Mouse (Mus musculus) kidney, embryonic 14.5 days (tissue): ENCODE measurements around the gene Ckap2l. TPM values are rescaled to one million over a fixed set of nuclear protein-coding genes. Genes with fewer than 3 reads are reported as not detected.

Source experiments
- ATAC-seq: fragments of 200-750 bp; cut with Nextera tagmentation; 2 replicates; pipeline ENCODE4 v1.8.0; 2017; ENCODE audit warnings: moderate number of reproducible peaks, mild to moderate bottlenecking, moderate TSS enrichment, moderate library complexity; ENCODE audit not compliant: low FRiP score, low TSS enrichment
- H3K27ac ChIP-seq: fragments of 300-500 bp; sonication (generic); 2 replicates; pipeline ENCODE4 v1.5.1; 2014; ENCODE audit warnings: low read depth, mild to moderate bottlenecking, low read length, moderate library complexity, mixed read lengths
- H3K27me3 ChIP-seq: fragments of 300-500 bp; sonication (generic); 2 replicates; pipeline ENCODE4 v1.6.1; 2014; ENCODE audit warnings: mild to moderate bottlenecking, low read length; ENCODE audit not compliant: control insufficient read depth, insufficient read depth
- H3K36me3 ChIP-seq: fragments of 300-500 bp; sonication (generic); 2 replicates; pipeline ENCODE4 v1.6.1; 2014; ENCODE audit warnings: low read length, mixed read lengths; ENCODE audit not compliant: control insufficient read depth, insufficient read depth
- H3K4me1 ChIP-seq: fragments of 300-500 bp; sonication (generic); 2 replicates; pipeline ENCODE4 v1.6.1; 2014; ENCODE audit warnings: low read length, mixed read lengths; ENCODE audit not compliant: control insufficient read depth, insufficient read depth
- H3K4me2 ChIP-seq: fragments of 300-500 bp; sonication (generic); replicated peaks from 2 replicates; pipeline ENCODE4 v1.6.1; 2014; ENCODE audit warnings: low read depth, mild to moderate bottlenecking, low read length
- H3K4me3 ChIP-seq: fragments of 300-500 bp; sonication (generic); 2 replicates; pipeline ENCODE4 v1.5.1; 2014; ENCODE audit warnings: mild to moderate bottlenecking, low read length
- H3K9ac ChIP-seq: fragments of 300-500 bp; sonication (generic); 2 replicates; pipeline ENCODE4 v1.6.1; 2014; ENCODE audit warnings: low read depth, mild to moderate bottlenecking, low read length, moderate library complexity
- H3K9me3 ChIP-seq: fragments of 300-500 bp; sonication (generic); 2 replicates; pipeline ENCODE4 v1.6.1; 2016; ENCODE audit warnings: low read length; ENCODE audit not compliant: control insufficient read depth
- WGBS: fragments of 180-500 bp; shearing (Covaris S2); extraction: QIAGEN DNeasy Blood & Tissue Kit; methylation state at CpG from one replicate; pipeline ENCODE4 v1.1.7; 2014; 5-methylcytosine and 5-hydroxymethylcytosine counted together
- polyA plus RNA-seq: library from polyadenylated mRNA; unstranded; fragments of >200 nt; fragmentation: Nextera tagmentation; extraction: Ambion mirVana; gene quantifications from 2 replicates; pipeline ENCODE4 v1.2.1, GENCODE M21; 2014

Ckap2l gene
- polyA plus RNA-seq, 1 experiment from 2014 or later, result 67.7 TPM

GRCm38 (mm10) chr2:129273823-129274222, 23.2 kb downstream of the Ckap2l start:
- ATAC-seq, result no peak
- Histone ChIP-seq H3K36me3 (peaks cover 71% of the 10 kb centered on the region), H3K9me3 (no peaks in the 10 kb centered on the region), H3K4me1 (no peaks in the 10 kb centered on the region), H3K27ac (no peak overlapping the region), H3K9ac (no peak overlapping the region), H3K4me2 (no peak overlapping the region), H3K27me3 (no peaks in the 10 kb centered on the region), H3K4me3 (no peak overlapping the region)
- 95% methylated on average over 5 of the region's 5 CpGs for WGBS

GRCm38 (mm10) chr2:129270621-129271020, 26.4 kb downstream of the Ckap2l start:
- no peak overlapping the region for H3K4me2 ChIP-seq
- H3K4me3 ChIP-seq, result no peak overlapping the region
- WGBS, result 84% methylated on average over 9 of the region's 9 CpGs
- no peaks in the 10 kb centered on the region for H3K27me3 ChIP-seq
- no peak for ATAC-seq
- H3K36me3 ChIP-seq, result peaks cover 74% of the 10 kb centered on the region
- no peak overlapping the region for H3K9ac ChIP-seq
- no peaks in the 10 kb centered on the region for H3K9me3 ChIP-seq
- no peaks in the 10 kb centered on the region for H3K4me1 ChIP-seq
- no peak overlapping the region for H3K27ac ChIP-seq

GRCm38 (mm10) chr2:129269986-129270385, 27.0 kb downstream of the Ckap2l start:
- H3K4me1 ChIP-seq, result no peaks in the 10 kb centered on the region
- WGBS, result 88% methylated on average over 5 of the region's 5 CpGs
- H3K9ac ChIP-seq, result no peak overlapping the region
- H3K4me2 ChIP-seq, result no peak overlapping the region
- H3K4me3 ChIP-seq, result no peak overlapping the region
- peaks cover 69% of the 10 kb centered on the region for H3K36me3 ChIP-seq
- no peaks in the 10 kb centered on the region for H3K27me3 ChIP-seq
- no peaks in the 10 kb centered on the region for H3K9me3 ChIP-seq
- no peak overlapping the region for H3K27ac ChIP-seq
- ATAC-seq, result no peak

GRCm38 (mm10) chr2:129269161-129269643, 27.8 kb downstream of the Ckap2l start:
- 96% methylated on average over 12 of the region's 12 CpGs for WGBS
- ATAC-seq, result no peak

GRCm38 (mm10) chr2:129267738-129268137, 29.3 kb downstream of the Ckap2l start:
- Histone ChIP-seq H3K9me3 (no peaks in the 10 kb centered on the region), H3K9ac (no peak overlapping the region), H3K27me3 (no peaks in the 10 kb centered on the region), H3K36me3 (peaks cover 50% of the 10 kb centered on the region), H3K4me1 (no peaks in the 10 kb centered on the region), H3K4me2 (no peak overlapping the region), H3K27ac (no peak overlapping the region), H3K4me3 (no peak overlapping the region)
- WGBS, result 95% methylated on average over 5 of the region's 5 CpGs
- ATAC-seq, result no peak

More at GRCm38 (mm10) chr2:129269161-129269643, 27.8 kb downstream of the Ckap2l start:
- no peak overlapping the region for H3K27ac ChIP-seq
- no peak overlapping the region for H3K4me2 ChIP-seq
- no peaks in the 10 kb centered on the region for H3K9me3 ChIP-seq
- H3K9ac ChIP-seq, result no peak overlapping the region
- H3K36me3 ChIP-seq, result peaks cover 61% of the 10 kb centered on the region
- no peak overlapping the region for H3K4me3 ChIP-seq
- no peaks in the 10 kb centered on the region for H3K4me1 ChIP-seq
- no peaks in the 10 kb centered on the region for H3K27me3 ChIP-seq

- ATAC-seq, result no peak
- Histone ChIP-seq H3K27ac (no peak overlapping the region), H3K36me3 (peaks cover 35% of the 10 kb centered on the region), H3K4me2 (no peak overlapping the region), H3K4me3 (no peak overlapping the region), H3K27me3 (no peaks in the 10 kb centered on the region), H3K4me1 (no peaks in the 10 kb centered on the region), H3K9me3 (no peaks in the 10 kb centered on the region), H3K9ac (no peak overlapping the region)
- 92% methylated on average over 7 of the region's 7 CpGs for WGBS
These were observed 31.7 kb downstream of the Ckap2l start for GRCm38 (mm10) chr2:129265316-129265715.

DNA sequence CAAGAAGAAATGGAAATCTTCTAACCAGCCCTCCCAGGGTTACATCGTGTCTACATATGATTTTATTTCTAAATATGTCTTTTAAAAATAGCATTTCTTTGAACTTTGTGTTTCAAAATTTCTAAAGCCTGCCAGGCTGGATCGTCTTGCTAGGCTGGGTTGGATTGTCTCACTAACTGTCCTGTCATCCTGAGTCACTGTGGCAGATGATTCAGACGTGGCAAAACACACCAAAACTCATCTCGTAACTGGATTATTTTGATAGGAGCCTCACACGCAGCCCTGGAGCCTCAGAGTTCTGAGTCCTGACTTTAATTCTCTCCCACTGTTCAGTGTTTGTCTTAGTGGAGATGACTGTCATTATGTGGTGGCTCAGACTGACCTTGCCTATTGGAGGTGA, 33.9 kb downstream of the Ckap2l start:
- Histone ChIP-seq H3K9ac (no peak overlapping the region), H3K27me3 (no peaks in the 10 kb centered on the region), H3K9me3 (no peaks in the 10 kb centered on the region), H3K4me3 (no peak overlapping the region), H3K4me2 (no peak overlapping the region), H3K27ac (no peak overlapping the region), H3K4me1 (no peaks in the 10 kb centered on the region), H3K36me3 (peaks cover 13% of the 10 kb centered on the region)
- 70% methylated on average over 5 of the region's 5 CpGs for WGBS
- ATAC-seq, result no peak

GRCm38 (mm10) chr2:129261151-129261794, 35.7 kb downstream of the Ckap2l start:
- H3K4me3 ChIP-seq, result no peak overlapping the region
- no peaks in the 10 kb centered on the region for H3K9me3 ChIP-seq
- H3K9ac ChIP-seq, result no peak overlapping the region
- H3K27ac ChIP-seq, result no peak overlapping the region
- H3K36me3 ChIP-seq, result no peaks in the 10 kb centered on the region
- H3K27me3 ChIP-seq, result no peaks in the 10 kb centered on the region
- no peak overlapping the region for H3K4me2 ChIP-seq
- ATAC-seq, result no peak
- no peaks in the 10 kb centered on the region for H3K4me1 ChIP-seq
- WGBS, result 63% methylated on average over 6 of the region's 6 CpGs

- WGBS, result 71% methylated on average over 3 of the region's 3 CpGs
- no peaks in the 10 kb centered on the region for H3K36me3 ChIP-seq
- H3K4me2 ChIP-seq, result no peak overlapping the region
- H3K9ac ChIP-seq, result no peak overlapping the region
- H3K27ac ChIP-seq, result no peak overlapping the region
- no peaks in the 10 kb centered on the region for H3K27me3 ChIP-seq
- ATAC-seq, result no peak
- no peaks in the 10 kb centered on the region for H3K9me3 ChIP-seq
- H3K4me3 ChIP-seq, result no peak overlapping the region
- no peaks in the 10 kb centered on the region for H3K4me1 ChIP-seq
These were observed 36.4 kb downstream of the Ckap2l start for GRCm38 (mm10) chr2:129260646-129261045.
